Mouse (Mus musculus) brown adipose tissue, adult 24 weeks (tissue): ENCODE results near the gene Irf2. TPM values are rescaled to one million over a fixed set of nuclear protein-coding genes. Genes with fewer than 3 reads are reported as not detected.
A peak's percentile ranks its signal among the peaks of the same experiment; 100 is the strongest.

Experiments used
- H3K27ac ChIP-seq: fragments of 200-500 bp; replicated peaks from 2 replicates; pipeline ENCODE4 v1.5.1; 2012; ENCODE audit warnings: low read depth, mild to moderate bottlenecking, low read length
- H3K4me1 ChIP-seq: fragments of 200-500 bp; 2 replicates; pipeline ENCODE4 v1.6.1; 2012; ENCODE audit warnings: low read length, mixed read lengths; ENCODE audit not compliant: control insufficient read depth, insufficient read depth, insufficient read length
- H3K4me3 ChIP-seq: fragments of 200-500 bp; 2 replicates; pipeline ENCODE4 v1.5.1; 2012; ENCODE audit warnings: low read depth, mild to moderate bottlenecking, low read length, moderate library complexity; ENCODE audit not compliant: insufficient read depth
- polyA plus RNA-seq: library from polyadenylated mRNA; stranded (reverse); fragments of >200 nt; gene quantifications from 2 replicates; pipeline ENCODE4 v1.2.4, GENCODE M21; 2012; ENCODE audit not compliant: missing spikeins, insufficient read depth, insufficient read length

The Irf2 gene
- polyA plus RNA-seq, 1 experiment = 32.7 TPM

GRCm38 (mm10) chr8:46844974-46845774 lies 105.6 kb downstream of the Irf2 start:
- Histone ChIP-seq H3K4me3 (peak overlapping the region; percentile 32), H3K27ac (peak overlapping the region; percentile 99)

GRCm38 (mm10) chr8:46845891-46846290 lies 106.4 kb downstream of the Irf2 start:
- Histone ChIP-seq H3K4me3 (no peak overlapping the region), H3K4me1 (peaks cover 52% of the 10 kb centered on the region), H3K27ac (peak overlapping the region; percentile 99)

More at GRCm38 (mm10) chr8:46844974-46845774, 105.6 kb downstream of the Irf2 start:
- H3K4me1 ChIP-seq = peaks cover 50% of the 10 kb centered on the region

GRCm38 (mm10) chr8:46846893-46847292 lies 107.4 kb downstream of the Irf2 start:
- Histone ChIP-seq H3K4me1 (peaks cover 46% of the 10 kb centered on the region), H3K27ac (no peak overlapping the region; the same call in 1 of the 2 replicates), H3K4me3 (no peak overlapping the region)

GRCm38 (mm10) chr8:46848011-46848641 lies 108.6 kb downstream of the Irf2 start:
- Histone ChIP-seq H3K4me1 (peaks cover 36% of the 10 kb centered on the region), H3K27ac (no peak overlapping the region), H3K4me3 (no peak overlapping the region)

GRCm38 (mm10) chr8:46848931-46849330 lies 109.4 kb downstream of the Irf2 start:
- H3K4me3 ChIP-seq = no peak overlapping the region
- H3K27ac ChIP-seq = 0 out of 2 replicates have a peak overlapping the region, but pooled peaks have one; percentile 29
- H3K4me1 ChIP-seq = peaks cover 33% of the 10 kb centered on the region

GRCm38 (mm10) chr8:46849458-46849857 lies 109.9 kb downstream of the Irf2 start:
- Histone ChIP-seq H3K4me3 (no peak overlapping the region), H3K4me1 (peaks cover 28% of the 10 kb centered on the region), H3K27ac (no peak overlapping the region)

GRCm38 (mm10) chr8:46850258-46850897 lies 110.8 kb downstream of the Irf2 start:
- Histone ChIP-seq H3K4me1 (peaks cover 23% of the 10 kb centered on the region), H3K27ac (peak overlapping the region; percentile 66), H3K4me3 (no peak overlapping the region)

GRCm38 (mm10) chr8:46851560-46851959 lies 112.0 kb downstream of the Irf2 start:
- Histone ChIP-seq H3K4me1 (peaks cover 14% of the 10 kb centered on the region; the same call in 1 of the 2 replicates), H3K4me3 (no peak overlapping the region), H3K27ac (peak overlapping the region; percentile 66; the same call in 1 of the 2 replicates)

GRCm38 (mm10) chr8:46852377-46852776 lies 112.8 kb downstream of the Irf2 start:
- H3K4me3 ChIP-seq = no peak overlapping the region
- peak overlapping the region; percentile 51 for H3K27ac ChIP-seq
- H3K4me1 ChIP-seq = peaks cover 14% of the 10 kb centered on the region; the same call in 1 of the 2 replicates

- H3K4me1 ChIP-seq = peaks cover 8% of the 10 kb centered on the region; the same call in 1 of the 2 replicates
- H3K4me3 ChIP-seq = no peak overlapping the region
- no peak overlapping the region for H3K27ac ChIP-seq
These were observed 119.8 kb downstream of the Irf2 start for GRCm38 (mm10) chr8:46859164-46859846.

- H3K4me3 ChIP-seq = no peak overlapping the region
- H3K27ac ChIP-seq = no peak overlapping the region
- H3K4me1 ChIP-seq = peaks cover 8% of the 10 kb centered on the region; the same call in 1 of the 2 replicates
These were observed 120.3 kb downstream of the Irf2 start for GRCm38 (mm10) chr8:46859847-46860167.

GRCm38 (mm10) chr8:46862508-46862907 lies 123.0 kb downstream of the Irf2 start:
- Histone ChIP-seq H3K4me3 (no peak overlapping the region), H3K4me1 (peaks cover 8% of the 10 kb centered on the region; the same call in 1 of the 2 replicates), H3K27ac (no peak overlapping the region)

GRCm38 (mm10) chr8:46865428-46865827 lies 125.9 kb downstream of the Irf2 start:
- H3K27ac ChIP-seq = no peak overlapping the region
- H3K4me1 ChIP-seq = peaks cover 12% of the 10 kb centered on the region
- no peak overlapping the region for H3K4me3 ChIP-seq

GRCm38 (mm10) chr8:46867440-46867839 lies 127.9 kb downstream of the Irf2 start:
- peaks cover 12% of the 10 kb centered on the region for H3K4me1 ChIP-seq
- no peak overlapping the region for H3K27ac ChIP-seq
- no peak overlapping the region for H3K4me3 ChIP-seq
